Mouse (Mus musculus) hindbrain, embryonic 10.5 days (tissue): Measurements from ENCODE around the gene Eps8. TPM values are rescaled to one million over a fixed set of nuclear protein-coding genes. Genes with fewer than 3 reads are reported as not detected.

Experiments
- DNase-seq: peaks from one replicate; pipeline ENCODE4 v3.0.0-alpha.2; 2017; ENCODE audit warnings: low spot score
- H3K27ac ChIP-seq: fragments of 300-500 bp; sonication (generic); 2 replicates; pipeline ENCODE4 v1.5.1; 2016; ENCODE audit warnings: mild to moderate bottlenecking, moderate library complexity
- H3K27me3 ChIP-seq: fragments of 300-500 bp; sonication (generic); 2 replicates; pipeline ENCODE4 v1.6.1; 2016; ENCODE audit warnings: mild to moderate bottlenecking; ENCODE audit not compliant: poor library complexity, insufficient read depth, severe bottlenecking
- H3K36me3 ChIP-seq: fragments of 300-500 bp; sonication (generic); 2 replicates; pipeline ENCODE4 v1.6.1; 2016; ENCODE audit warnings: mild to moderate bottlenecking, moderate library complexity
- H3K4me1 ChIP-seq: fragments of 300-500 bp; sonication (generic); replicated peaks from 2 replicates; pipeline ENCODE4 v1.6.1; 2016; ENCODE audit warnings: mild to moderate bottlenecking
- H3K4me3 ChIP-seq: fragments of 300-500 bp; sonication (generic); 2 replicates; pipeline ENCODE4 v1.5.1; 2016; ENCODE audit warnings: mild to moderate bottlenecking, moderate library complexity
- H3K9me3 ChIP-seq: fragments of 300-500 bp; sonication (generic); 2 replicates; pipeline ENCODE4 v1.6.1; 2016; ENCODE audit warnings: mild to moderate bottlenecking, moderate library complexity
- WGBS: fragments of 180-500 bp; shearing (Covaris S2); methylation state at CpG from one replicate; pipeline ENCODE4 v1.1.7; 2016; 5-methylcytosine and 5-hydroxymethylcytosine counted together
- polyA plus RNA-seq: library from polyadenylated mRNA; unstranded; fragments of >200 nt; fragmentation: Nextera tagmentation; extraction: Ambion mirVana; gene quantifications from 2 replicates; pipeline ENCODE4 v1.2.1, GENCODE M21; 2016

Gene Eps8
- polyA plus RNA-seq, 1 experiment from 2014 or later: 5.8 TPM

GRCm38 (mm10) chr6:137657203-137657602 is 2.5 kb upstream of the Eps8 start:
- Histone ChIP-seq H3K4me3 (no peak overlapping the region), H3K9me3 (no peaks in the 10 kb centered on the region), H3K36me3 (no peaks in the 10 kb centered on the region), H3K27me3 (no peaks in the 10 kb centered on the region), H3K27ac (no peak overlapping the region), H3K4me1 (no peaks in the 10 kb centered on the region)
- 68% methylated on average over 6 of the region's 6 CpGs for WGBS
- no peak for DNase-seq

GRCm38 (mm10) chr6:137649528-137649927 is 5.1 kb downstream of the Eps8 start:
- peak overlapping the region; percentile 81; the same call in 1 of the 2 replicates for H3K27ac ChIP-seq
- H3K9me3 ChIP-seq: no peaks in the 10 kb centered on the region
- no peak for DNase-seq
- peak overlapping the region; percentile 82 for H3K4me3 ChIP-seq
- peaks cover 10% of the 10 kb centered on the region for H3K4me1 ChIP-seq
- H3K27me3 ChIP-seq: peaks cover 33% of the 10 kb centered on the region
- 28% methylated on average over 7 of the region's 7 CpGs for WGBS
- H3K36me3 ChIP-seq: no peaks in the 10 kb centered on the region

- H3K36me3 ChIP-seq: no peaks in the 10 kb centered on the region
- no peaks in the 10 kb centered on the region for H3K9me3 ChIP-seq
- under 1% methylated on average over 51 of the region's 51 CpGs for WGBS
- H3K4me3 ChIP-seq: peak overlapping the region; percentile 82
- DNase-seq: peak; percentile 78
- peaks cover 33% of the 10 kb centered on the region for H3K27me3 ChIP-seq
- peaks cover 10% of the 10 kb centered on the region for H3K4me1 ChIP-seq
- H3K27ac ChIP-seq: peak overlapping the region; percentile 81
These were observed 5.6 kb downstream of the Eps8 start for GRCm38 (mm10) chr6:137649068-137649480.

GRCm38 (mm10) chr6:137648110-137649067 is 6.3 kb downstream of the Eps8 start:
- WGBS: 1% methylated on average over 59 of the region's 59 CpGs
- peak; percentile 27 for DNase-seq
- peak overlapping the region; percentile 82 for H3K4me3 ChIP-seq
- no peaks in the 10 kb centered on the region for H3K36me3 ChIP-seq
- H3K4me1 ChIP-seq: peaks cover 10% of the 10 kb centered on the region
- H3K27ac ChIP-seq: peak overlapping the region; percentile 81
- no peaks in the 10 kb centered on the region for H3K9me3 ChIP-seq
- H3K27me3 ChIP-seq: peaks cover 33% of the 10 kb centered on the region

- Histone ChIP-seq H3K27ac (no peak overlapping the region), H3K36me3 (no peaks in the 10 kb centered on the region), H3K4me1 (peaks cover 10% of the 10 kb centered on the region), H3K4me3 (peak overlapping the region; percentile 82), H3K27me3 (peaks cover 33% of the 10 kb centered on the region), H3K9me3 (no peaks in the 10 kb centered on the region)
- 15% methylated on average over 10 of the region's 10 CpGs for WGBS
- DNase-seq: no peak
These were observed 7.0 kb downstream of the Eps8 start for GRCm38 (mm10) chr6:137647646-137648045.

- WGBS: 88% methylated on average over 2 of the region's 2 CpGs
- Histone ChIP-seq H3K4me3 (no peak overlapping the region), H3K36me3 (no peaks in the 10 kb centered on the region), H3K4me1 (peaks cover 10% of the 10 kb centered on the region), H3K27me3 (peaks cover 33% of the 10 kb centered on the region), H3K9me3 (no peaks in the 10 kb centered on the region), H3K27ac (no peak overlapping the region)
- no peak for DNase-seq
These were observed 8.0 kb downstream of the Eps8 start for GRCm38 (mm10) chr6:137646726-137647125.

GRCm38 (mm10) chr6:137644893-137645292 is 9.8 kb downstream of the Eps8 start:
- H3K27ac ChIP-seq: no peak overlapping the region
- no peaks in the 10 kb centered on the region for H3K36me3 ChIP-seq
- DNase-seq: no peak
- 84% methylated on average over 5 of the region's 5 CpGs for WGBS
- H3K27me3 ChIP-seq: peaks cover 31% of the 10 kb centered on the region
- no peak overlapping the region for H3K4me3 ChIP-seq
- H3K9me3 ChIP-seq: no peaks in the 10 kb centered on the region
- H3K4me1 ChIP-seq: peaks cover 10% of the 10 kb centered on the region

GRCm38 (mm10) chr6:137643814-137644213 is 10.9 kb downstream of the Eps8 start:
- DNase-seq: no peak
- H3K4me1 ChIP-seq: peaks cover 10% of the 10 kb centered on the region
- WGBS: 84% methylated on average over 4 of the region's 4 CpGs
- H3K9me3 ChIP-seq: no peaks in the 10 kb centered on the region
- H3K36me3 ChIP-seq: no peaks in the 10 kb centered on the region
- peaks cover 26% of the 10 kb centered on the region for H3K27me3 ChIP-seq
- H3K4me3 ChIP-seq: no peak overlapping the region
- no peak overlapping the region for H3K27ac ChIP-seq

GRCm38 (mm10) chr6:137641642-137642041 is 13.0 kb downstream of the Eps8 start:
- no peak overlapping the region for H3K4me3 ChIP-seq
- H3K4me1 ChIP-seq: no peaks in the 10 kb centered on the region
- H3K27ac ChIP-seq: no peak overlapping the region
- H3K36me3 ChIP-seq: no peaks in the 10 kb centered on the region
- H3K9me3 ChIP-seq: no peaks in the 10 kb centered on the region
- H3K27me3 ChIP-seq: peaks cover 5% of the 10 kb centered on the region; the same call in 1 of the 2 replicates
- WGBS: 94% methylated on average over 1 of the region's 1 CpGs
- DNase-seq: no peak

- no peak for DNase-seq
- Histone ChIP-seq H3K4me1 (no peaks in the 10 kb centered on the region), H3K27ac (no peak overlapping the region)
These were observed 15.7 kb downstream of the Eps8 start for GRCm38 (mm10) chr6:137638834-137639567.

GRCm38 (mm10) chr6:137637443-137637842 is 17.2 kb downstream of the Eps8 start:
- Histone ChIP-seq H3K9me3 (no peaks in the 10 kb centered on the region), H3K4me3 (no peak overlapping the region), H3K27me3 (no peaks in the 10 kb centered on the region), H3K36me3 (no peaks in the 10 kb centered on the region), H3K4me1 (no peaks in the 10 kb centered on the region), H3K27ac (no peak overlapping the region)
- no peak for DNase-seq
- 72% methylated on average over 7 of the region's 7 CpGs for WGBS

More at GRCm38 (mm10) chr6:137638834-137639567, 15.7 kb downstream of the Eps8 start:
- Histone ChIP-seq H3K27me3 (no peaks in the 10 kb centered on the region), H3K36me3 (no peaks in the 10 kb centered on the region), H3K4me3 (no peak overlapping the region), H3K9me3 (no peaks in the 10 kb centered on the region)
- WGBS: 90% methylated on average over 11 of the region's 11 CpGs

GRCm38 (mm10) chr6:137636131-137636530 is 18.5 kb downstream of the Eps8 start:
- Histone ChIP-seq H3K36me3 (no peaks in the 10 kb centered on the region), H3K27ac (no peak overlapping the region), H3K9me3 (no peaks in the 10 kb centered on the region), H3K27me3 (no peaks in the 10 kb centered on the region), H3K4me1 (no peaks in the 10 kb centered on the region), H3K4me3 (no peak overlapping the region)
- 88% methylated on average over 5 of the region's 5 CpGs for WGBS
- no peak for DNase-seq

GRCm38 (mm10) chr6:137633626-137634025 is 21.1 kb downstream of the Eps8 start:
- Histone ChIP-seq H3K9me3 (no peaks in the 10 kb centered on the region), H3K4me1 (peaks cover 15% of the 10 kb centered on the region), H3K27ac (no peak overlapping the region), H3K27me3 (no peaks in the 10 kb centered on the region), H3K4me3 (no peak overlapping the region), H3K36me3 (no peaks in the 10 kb centered on the region)
- WGBS: 46% methylated on average over 4 of the region's 4 CpGs
- no peak for DNase-seq
